Mouse (Mus musculus): ENCODE results near the gene Hunk.

GRCm38 (mm10) chr16:90468286-90468685 is 82.5 kb downstream of the Hunk start:
- TF ChIP-seq FLI1 (IDR thresholded peaks at IDR 0.05; ENCODE audit: low read length), result no peak
- TF ChIP-seq GATA1 (IDR thresholded peaks at IDR 0.05; ENCODE audit: borderline replicate concordance, low read length), result no peak
